Mouse (Mus musculus) stomach, postnatal 0 days (tissue): Measurements from ENCODE around the gene Rab10.

Experiments
- CTCF ChIP-seq: IDR thresholded peaks from 2 replicates; pipeline ENCODE4 v1.5.1; 2016; ENCODE audit warnings: antibody characterized with exemption, low read depth, mild to moderate bottlenecking, moderate library complexity
- EP300 ChIP-seq: optimal IDR thresholded peaks from 2 replicates; pipeline ENCODE3; 2016; ENCODE audit warnings: antibody characterized with exemption

DNA sequence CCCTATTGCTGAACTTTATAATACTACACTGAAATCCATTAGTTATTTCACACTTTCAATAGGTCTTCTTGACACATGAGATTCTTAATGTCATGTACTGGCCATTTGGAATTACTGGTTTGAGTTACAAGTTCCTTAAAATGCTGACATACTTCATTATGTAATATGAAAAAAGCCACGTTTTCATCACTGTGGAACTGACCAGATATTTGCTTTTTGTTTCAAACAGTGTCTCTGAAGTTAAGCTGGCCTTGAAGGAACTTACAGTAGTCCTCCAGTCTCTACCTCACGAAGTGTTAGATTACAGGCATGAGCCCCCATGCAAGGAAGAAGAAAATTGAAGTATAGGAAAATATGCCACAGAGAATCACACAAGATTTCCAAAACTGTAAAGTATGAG lies 27.2 kb downstream of the Rab10 start:
- TF ChIP-seq CTCF (no peak), EP300 (no peak)
